Mouse (Mus musculus): ENCODE data around the gene Apoa4.

Apoa4 gene

DNA sequence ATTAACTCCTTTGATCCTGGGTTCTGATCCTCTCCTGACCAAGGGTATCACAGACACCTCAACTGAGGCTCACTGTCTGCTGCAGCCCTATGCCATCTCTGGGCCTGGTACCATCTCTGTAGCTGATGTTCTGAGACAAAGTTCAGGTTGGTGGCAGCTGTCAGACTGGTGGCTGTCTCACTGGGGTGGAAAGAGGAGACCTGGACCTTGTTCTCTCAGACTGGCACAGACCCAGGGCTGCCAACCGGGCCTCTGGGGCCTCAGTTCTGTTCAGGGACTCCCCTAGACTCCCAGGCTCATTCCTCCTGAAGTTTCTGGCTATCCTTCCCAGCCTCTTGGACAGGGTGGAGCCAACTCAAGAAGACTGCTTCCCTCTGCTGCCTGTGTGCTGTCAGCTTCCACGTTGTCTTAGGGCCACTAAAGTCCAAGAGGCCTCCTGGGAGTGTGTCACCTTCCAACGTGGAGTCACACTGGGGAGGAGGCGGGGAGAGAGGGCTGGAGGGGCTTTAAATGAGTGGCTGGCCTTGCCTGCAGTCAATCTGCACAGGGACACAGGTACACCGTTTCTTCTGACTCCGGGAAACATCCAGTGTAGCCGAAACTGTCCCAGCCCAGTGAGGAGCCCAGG, at the start of gene Apoa4:
Gene Apoa4, plus strand, starts transcription at position 171 of the 628 bp plus-strand sequence.
- DNase-seq (ENCODE audit: extremely low spot score, low read depth, low spot score) = no peak

DNA sequence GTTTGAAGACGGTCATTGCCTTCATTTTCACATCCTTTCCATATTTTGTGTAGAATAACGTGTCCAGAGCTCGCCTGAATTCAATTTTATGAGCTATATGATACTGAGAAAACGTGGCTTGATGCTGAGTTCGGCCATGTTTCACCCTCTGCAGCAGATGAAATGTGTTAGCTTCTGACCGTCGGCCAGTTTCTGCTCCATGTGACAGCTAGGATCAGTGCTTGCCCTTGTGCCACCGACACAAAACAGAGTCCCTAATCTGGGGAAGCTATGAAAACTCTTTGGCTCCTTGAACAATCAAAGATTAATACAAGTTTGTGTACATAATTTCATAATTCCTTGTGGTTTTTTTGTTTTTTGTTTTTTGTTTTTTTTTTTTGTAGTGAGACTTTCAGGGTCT, 49.3 kb upstream of the Apoa4 start:
- no peak for DNase-seq (ENCODE audit: extremely low spot score, low read depth, low spot score)

DNA sequence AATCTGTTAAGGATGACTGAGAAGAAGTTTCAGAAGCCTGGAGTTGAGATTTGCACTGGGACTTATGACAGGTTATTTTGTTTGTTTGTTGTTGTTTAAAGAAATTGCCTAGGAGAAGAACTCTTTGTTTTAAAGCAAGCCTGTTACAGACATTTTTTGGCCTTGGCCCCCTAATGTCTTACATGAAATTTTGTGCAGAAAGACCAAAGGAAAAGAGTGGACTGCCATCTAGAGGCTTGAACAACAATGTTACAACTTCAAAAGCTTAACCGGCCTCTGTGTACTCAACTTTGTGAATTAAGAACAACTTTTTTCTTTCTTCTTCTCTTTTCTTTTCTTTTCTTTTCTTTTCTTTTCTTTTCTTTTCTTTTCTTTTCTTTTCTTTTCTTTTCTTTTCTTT, 48.9 kb upstream of the Apoa4 start:
- DNase-seq (ENCODE audit: extremely low spot score, low read depth, low spot score) = no peak

DNA sequence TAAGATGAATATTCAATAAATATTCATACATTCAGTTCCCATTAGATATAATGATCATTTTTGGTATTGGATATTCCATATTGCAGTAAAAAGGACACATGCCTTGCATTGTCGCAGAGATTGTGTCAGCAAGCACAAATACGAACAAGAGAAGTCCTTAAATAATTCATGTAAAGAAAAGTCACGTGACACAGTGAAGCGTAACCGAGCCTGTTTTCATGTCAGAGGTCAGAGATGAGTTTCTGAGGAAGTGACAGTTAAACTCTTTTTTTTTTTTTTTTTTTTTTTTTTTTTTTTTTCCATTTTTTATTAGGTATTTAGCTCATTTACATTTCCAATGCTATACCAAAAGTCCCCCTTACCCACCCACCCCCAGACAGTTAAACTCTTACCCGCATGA, 47.9 kb upstream of the Apoa4 start:
- DNase-seq (ENCODE audit: extremely low spot score, low read depth, low spot score) = no peak

DNA sequence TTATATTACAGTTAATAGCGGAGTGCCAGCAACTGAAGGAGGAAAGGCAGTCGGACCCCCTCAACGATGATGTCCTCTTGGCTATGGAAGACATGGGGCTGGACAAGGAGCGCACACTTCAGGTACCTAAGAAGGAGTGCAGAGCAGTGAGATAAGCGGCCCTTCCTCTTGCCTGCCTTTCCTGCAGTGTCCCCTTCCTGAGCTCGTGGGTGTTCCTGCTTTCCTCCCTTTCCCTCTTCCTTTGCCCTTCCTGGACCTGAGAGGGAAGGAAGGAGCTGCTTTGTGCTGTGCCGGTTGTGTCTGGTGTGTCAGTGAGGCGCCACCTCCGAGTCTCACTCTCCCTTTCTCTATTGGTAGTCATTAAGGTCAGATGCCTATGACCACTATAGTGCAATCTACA, 45.7 kb upstream of the Apoa4 start:
- DNase-seq (ENCODE audit: extremely low spot score, low read depth, low spot score) = no peak

DNA sequence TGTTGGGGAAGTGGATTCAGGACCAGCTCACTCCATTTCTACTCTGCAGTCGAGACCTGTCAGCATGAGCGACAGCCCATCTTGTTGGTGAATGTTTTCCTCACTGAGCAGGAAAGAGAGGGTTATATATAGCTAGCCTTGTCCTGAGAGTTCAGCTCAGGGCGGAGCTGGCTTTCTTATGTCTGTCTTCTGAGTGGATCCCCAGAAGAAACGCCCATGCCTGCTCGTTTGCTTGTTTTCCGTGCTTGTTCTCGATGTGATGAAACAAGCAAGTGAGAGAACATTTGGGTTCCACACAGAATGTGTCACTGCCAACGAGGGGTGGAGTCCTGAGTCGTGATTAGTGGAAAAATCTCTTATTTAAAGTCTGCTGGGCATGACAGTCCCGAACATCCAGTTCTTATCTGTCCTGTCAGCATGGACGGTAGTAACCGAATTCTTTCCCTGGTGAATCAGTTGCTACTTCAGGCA, 43.8 kb upstream of the Apoa4 start:
- DNase-seq (ENCODE audit: extremely low spot score, low read depth, low spot score) = no peak

DNA sequence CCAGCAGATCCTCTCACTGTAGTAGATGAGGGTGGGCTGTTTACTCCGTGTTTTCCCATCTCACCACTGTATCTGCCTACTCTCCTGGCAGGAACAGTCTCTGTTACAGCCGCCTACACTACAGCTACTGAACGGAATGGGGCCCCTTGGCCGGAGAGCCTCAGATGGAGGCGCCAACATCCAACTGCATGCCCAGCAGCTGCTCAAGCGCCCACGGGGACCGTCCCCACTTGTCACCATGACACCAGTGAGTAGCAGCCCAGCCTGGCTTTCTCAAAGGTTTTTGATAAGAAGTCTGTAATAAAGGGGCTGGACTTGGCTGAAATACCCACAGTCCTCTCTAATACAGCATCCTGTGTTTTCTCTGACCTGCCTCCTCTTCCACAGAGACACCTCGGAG, 42.0 kb upstream of the Apoa4 start:
- DNase-seq (ENCODE audit: extremely low spot score, low read depth, low spot score) = no peak

DNA sequence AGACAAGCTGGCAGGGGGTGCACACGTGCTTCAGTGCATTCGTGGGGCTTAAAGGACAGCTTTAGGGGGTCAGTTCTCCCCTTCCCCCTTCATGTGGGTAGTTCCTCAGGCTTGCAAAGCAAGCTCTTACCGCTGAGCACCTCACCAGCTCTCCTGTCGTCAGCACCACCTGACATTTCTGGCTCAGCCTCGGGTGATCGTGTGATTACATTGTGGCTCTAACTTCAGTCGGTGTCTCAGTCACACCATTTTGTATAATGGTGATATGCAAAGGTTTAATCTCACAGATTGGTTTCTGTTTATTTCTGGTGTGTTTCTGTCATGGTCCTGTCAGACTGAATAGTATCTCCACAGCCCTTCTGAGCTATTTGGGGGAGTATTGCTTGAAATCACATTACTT, 41.6 kb upstream of the Apoa4 start:
- no peak for DNase-seq (ENCODE audit: extremely low spot score, low read depth, low spot score)

DNA sequence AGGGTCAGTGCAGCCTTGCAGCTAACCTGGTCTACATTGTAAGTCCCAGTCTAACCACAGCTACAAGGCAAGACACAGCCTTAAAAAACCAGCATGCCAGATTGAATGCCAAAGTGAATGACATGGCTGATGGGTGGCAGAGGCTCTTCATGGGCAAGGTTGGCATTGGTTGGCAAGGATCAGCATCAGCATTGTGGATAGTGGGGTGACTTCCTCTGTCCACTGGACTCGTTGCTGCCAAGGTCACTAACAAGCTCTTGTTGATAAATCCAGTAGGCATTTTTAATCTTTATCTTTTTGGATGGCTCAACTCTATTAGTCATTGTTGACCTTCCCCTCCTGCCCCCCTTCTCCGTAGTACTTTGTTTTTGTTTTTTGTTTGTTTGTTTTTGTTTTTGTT, 40.9 kb upstream of the Apoa4 start:
- DNase-seq (ENCODE audit: extremely low spot score, low read depth, low spot score) = no peak

DNA sequence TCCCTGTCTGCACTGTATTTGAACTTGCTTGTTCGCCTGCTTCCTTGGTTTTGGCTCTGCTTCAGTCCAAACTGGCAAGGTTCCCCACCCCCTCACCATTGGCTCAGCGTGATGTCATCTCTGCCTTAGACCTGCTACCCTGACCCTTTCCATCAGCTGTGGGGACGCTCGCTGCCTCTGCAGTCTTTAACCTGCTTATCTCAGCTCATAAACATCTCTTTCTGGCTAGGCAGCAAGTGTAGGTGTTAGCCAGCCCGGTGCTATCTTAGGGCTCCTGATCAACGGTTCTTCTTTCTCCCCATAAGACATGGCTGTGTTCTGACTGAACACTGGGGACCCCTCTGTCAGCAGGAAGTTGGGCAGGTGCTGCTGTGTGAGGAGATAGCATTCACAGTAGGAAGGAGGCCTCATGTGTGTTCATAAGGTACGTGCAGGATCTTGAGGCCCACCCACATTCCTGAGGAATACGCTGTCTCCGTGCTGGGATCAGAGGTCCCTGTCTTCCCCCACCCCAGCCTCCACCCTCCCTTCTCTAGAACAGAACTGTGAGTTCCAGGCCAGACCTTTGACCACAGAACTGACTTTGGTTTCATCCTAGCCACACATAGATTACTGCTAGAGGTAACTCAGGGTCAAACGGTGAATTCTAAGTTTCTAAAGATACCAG, 33.5 kb upstream of the Apoa4 start:
- DNase-seq (ENCODE audit: extremely low spot score, low read depth, low spot score) = no peak

DNA sequence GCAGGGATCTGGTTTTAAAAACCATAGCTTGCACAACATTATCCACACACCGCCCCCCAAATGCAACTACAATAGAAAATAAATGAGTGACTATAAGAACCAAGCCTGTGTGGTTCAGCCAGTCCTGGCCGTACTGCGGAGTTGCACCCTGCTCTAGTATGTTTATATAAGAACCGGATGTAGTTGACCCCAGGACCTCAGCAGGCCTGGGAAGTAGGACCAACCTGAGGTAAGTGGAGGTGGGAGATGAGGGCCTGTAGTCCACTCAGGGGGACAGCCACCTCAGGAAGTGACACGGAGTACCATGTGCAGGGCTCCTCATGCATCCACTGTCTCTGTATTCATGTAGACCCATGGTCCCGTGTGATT, 33.0 kb upstream of the Apoa4 start:
- no peak for DNase-seq (ENCODE audit: extremely low spot score, low read depth, low spot score)

DNA sequence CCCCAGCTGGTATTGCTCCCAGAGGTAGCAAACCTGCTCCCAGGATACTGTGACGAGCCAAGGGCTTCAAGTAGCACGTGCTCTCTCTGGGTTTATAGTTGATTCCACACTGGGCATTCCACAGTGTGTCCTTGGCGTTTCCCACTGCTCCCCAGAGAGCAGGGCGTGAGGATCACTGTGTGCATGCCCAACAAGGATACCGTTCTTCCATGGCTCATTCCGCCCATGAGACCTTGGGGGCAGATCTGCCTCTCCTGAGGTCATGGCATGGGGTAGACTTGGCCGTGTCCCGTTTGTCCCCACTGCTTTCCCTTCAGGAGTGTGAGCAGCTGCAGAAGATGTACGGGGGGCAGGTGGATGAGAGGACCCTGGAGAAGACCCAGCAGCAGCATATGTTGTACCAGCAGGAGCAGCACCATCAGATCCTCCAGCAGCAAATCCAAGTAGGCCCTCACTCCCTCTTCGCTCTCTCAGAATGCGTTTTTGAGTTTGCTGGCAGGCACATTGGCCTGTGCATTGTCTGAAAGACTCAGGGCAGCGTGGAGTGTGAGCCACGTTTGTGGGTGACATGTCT, 32.0 kb upstream of the Apoa4 start:
- no peak for DNase-seq (ENCODE audit: extremely low spot score, low read depth, low spot score)

DNA sequence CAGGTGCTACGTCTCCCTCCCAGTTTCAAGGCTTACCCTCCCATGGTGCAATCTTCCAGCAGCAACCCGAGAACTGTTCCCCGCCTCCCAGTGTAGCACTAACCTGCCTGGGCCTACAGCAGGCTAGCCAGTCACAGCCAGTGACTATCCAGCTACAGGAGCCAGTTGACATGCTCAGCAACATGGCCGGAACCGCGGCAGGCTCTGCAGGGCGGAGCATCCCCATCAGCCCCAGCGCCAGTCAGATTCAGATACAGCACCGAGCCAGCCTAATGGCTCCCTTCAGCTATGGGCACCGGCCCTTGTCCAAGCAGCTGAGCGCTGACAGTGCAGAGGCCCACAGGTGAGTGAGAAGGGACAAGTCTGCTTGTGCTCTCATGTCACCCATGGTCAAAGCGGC, 30.0 kb upstream of the Apoa4 start:
- DNase-seq (ENCODE audit: extremely low spot score, low read depth, low spot score) = no peak

DNA sequence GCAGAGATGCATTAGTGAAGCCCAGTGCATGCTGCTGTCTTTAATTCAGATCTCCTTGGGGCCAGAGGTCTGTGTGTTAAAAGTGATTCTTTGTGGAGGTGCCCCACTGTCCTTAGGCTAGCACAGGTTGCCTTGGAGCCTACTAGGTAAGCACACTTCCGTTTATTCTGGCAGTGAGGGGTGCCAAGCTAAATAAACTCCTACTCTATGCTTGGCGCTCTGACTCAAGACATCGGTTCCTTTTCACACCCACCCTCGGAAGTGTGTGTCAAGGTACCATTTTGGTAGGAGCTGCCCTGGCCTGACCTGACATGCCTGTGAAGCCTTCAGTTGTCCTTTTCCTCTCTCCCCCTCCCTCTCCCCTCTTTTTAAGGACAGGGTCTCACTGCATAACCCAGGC, 26.2 kb upstream of the Apoa4 start:
- no peak for DNase-seq (ENCODE audit: extremely low spot score, low read depth, low spot score)

DNA sequence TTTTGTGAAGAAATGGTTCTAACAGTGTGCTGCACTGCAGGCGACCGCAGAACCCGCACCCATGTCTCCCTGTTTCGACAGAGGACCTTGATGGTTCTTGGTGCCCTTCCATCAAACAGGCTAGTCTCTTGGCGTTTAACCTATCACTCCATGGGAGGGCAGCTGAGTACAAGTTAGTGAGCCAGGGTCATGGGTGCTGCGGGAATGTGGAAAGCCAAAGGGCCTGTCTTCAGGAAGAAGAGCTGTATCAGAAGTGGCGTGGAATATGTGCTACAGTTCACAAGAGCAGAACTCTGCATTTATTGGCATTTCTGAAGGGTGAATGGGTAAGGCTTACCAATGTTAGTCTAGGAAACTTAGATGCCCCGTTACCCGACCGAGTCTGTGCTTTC, 25.6 kb upstream of the Apoa4 start:
- no peak for DNase-seq (ENCODE audit: extremely low spot score, low read depth, low spot score)

DNA sequence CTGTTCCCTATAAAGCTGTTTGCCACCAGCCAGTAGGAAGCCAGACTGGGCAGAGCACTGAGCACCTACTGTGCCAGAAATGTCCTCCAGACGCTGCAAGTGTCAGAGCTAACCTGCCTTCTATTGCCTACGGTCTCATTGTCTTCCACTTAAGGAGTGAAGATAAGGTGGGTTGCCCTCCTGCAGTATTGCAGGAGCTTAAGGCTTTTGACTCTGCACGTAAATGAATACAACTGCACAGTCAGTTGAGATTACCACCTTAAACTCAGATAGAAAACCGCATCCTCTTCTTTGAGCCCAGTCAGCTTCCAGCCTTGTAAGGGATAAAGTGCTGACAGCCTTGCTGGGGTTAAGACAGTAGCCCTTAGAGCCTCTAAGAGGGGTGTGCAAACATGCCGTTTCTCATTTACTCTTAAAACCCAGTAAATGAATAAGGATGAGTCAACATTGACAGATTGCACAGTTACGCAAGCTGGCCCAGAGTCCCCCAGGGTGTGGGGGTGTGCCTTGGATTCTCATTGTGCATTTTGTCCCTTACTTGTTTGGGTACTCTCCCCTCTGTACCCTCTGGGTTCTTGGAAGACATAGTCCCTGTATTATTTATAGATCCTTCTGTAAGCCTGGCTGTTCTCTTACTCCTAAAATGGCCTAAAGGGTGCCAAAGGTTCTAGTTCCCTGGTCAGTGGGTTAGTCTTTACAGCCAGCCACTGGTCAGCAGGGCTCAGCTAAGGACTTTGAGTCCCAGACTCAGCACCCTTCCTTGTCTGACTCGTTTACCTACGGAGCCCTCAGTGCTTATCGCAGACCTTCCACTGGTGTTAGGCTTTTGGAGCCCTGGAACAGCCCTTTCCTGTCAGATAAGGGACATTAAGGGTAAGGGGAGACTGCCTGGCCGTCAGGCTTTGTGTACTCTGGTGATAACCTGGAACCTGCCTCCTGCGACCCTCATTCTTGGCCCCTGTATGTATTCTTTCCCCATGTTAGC, 24.9 kb upstream of the Apoa4 start:
- no peak for DNase-seq (ENCODE audit: extremely low spot score, low read depth, low spot score)

DNA sequence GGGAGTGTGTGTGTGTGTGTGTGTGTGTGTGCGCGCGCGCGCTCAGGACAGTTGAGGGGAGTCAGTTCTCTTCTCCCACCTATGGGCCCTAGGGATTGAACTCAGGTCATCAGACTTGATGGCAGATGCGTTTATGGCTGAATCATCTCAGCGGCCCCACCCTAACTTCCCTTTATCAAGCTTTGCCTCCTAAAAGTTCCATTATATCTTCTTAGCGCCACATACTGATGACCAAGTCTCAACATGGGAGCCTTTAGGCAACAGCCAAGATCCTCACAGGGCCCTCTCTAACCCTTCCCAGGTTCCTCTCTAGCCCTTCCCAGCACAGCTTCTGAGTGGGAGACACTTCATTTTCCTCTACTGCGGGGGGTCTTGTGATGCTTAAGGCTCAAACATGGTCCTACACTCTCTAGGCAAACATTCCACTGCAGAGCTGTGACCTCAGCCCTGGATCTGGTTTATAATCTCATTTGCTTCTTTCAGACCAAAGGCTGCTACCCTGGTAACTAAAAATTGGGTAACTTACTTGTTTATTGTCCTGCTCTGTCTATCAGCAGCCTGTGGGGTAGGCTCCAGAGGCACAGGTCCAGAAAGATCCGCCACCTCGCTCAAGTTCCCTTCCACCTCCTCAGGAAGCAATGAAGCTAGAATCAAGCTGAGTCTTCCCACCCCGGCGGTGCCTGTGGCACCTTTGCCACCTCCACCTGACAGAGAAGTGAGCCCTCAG, 23.6 kb upstream of the Apoa4 start:
- no peak for DNase-seq (ENCODE audit: extremely low spot score, low read depth, low spot score)

DNA sequence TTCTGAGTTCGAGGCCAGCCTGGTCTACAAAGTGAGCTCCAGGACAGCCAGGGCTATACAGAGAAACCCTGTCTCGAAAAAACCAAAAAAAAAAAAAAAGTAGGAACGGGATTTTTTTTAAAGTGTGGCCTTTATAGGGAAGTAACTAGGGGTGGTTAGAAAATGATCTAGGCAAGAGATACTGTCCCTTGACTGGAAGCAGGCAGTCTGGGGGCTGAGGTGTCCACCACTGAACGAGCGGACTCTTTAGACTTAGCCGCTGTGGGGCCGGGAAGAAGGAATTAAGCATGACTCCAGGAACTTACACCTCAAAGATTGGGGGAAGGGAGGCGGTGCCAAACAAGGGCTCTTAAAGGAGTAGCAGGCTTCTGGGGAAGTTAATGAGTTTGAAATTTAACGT, 22.3 kb upstream of the Apoa4 start:
- no peak for DNase-seq (ENCODE audit: extremely low spot score, low read depth, low spot score)

DNA sequence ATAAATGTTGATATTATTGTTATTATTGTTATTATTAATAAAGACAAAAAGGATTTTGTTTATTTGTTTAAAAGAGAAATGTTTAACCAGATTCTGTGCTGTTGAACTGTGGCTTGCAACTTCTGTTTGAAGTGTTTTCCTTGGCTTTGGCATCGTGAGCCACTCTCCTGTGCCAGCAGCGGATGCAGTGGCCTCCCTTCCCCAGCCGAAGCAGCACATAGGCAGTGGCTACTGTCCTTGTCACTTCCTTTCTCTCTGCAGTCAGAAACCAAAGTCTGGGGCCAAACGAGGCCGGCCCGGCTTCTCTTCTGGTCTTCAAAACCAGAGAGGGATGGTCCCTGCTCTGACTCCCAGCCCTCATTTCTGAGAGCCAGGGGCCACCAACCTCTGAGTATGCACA, 17.4 kb upstream of the Apoa4 start:
- no peak for DNase-seq (ENCODE audit: extremely low spot score, low read depth, low spot score)

DNA sequence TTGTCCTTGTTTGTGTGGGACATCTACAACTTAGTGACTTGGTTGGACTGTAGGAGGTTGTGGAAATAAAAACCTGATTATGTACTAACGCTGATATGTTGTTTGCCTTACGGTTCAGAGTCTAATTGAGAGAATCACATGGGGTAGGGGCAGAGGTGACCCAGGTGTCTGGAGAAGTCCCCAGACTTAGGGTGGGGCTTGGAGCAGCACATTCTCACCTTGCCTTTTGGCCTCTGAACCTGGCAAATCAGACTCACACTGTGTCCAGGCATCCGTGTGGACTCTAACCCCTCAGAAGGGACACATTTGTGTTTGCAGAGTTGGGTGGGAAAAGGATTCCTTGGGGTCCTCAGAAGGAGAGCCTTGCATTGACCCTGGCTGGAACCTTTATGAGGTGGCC, 16.4 kb upstream of the Apoa4 start:
- no peak for DNase-seq (ENCODE audit: extremely low spot score, low read depth, low spot score)

Measured in hindlimb bud, embryonic 11.5 days (tissue).